Mouse (Mus musculus) ES-E14 (cell line): ENCODE measurements around the gene Ccdc92.

ENCODE experiments used
- CHD2 ChIP-seq: IDR thresholded peaks from 2 replicates; pipeline ENCODE4 v1.6.1; 2014; ENCODE audit warnings: mild to moderate bottlenecking, low read depth, low read length, inconsistent platforms
- HCFC1 ChIP-seq: IDR thresholded peaks from 2 replicates; pipeline ENCODE4 v1.6.1; 2012; ENCODE audit warnings: low read length, inconsistent platforms, borderline replicate concordance; ENCODE audit not compliant: insufficient read depth

- TF ChIP-seq CHD2 (no peak), HCFC1 (no peak)
Observed at GRCm38 (mm10) chr5:124883877-124884276, 21.7 kb upstream of the Ccdc92 start.
